Mouse (Mus musculus) forebrain, embryonic 11.5 days (tissue): ENCODE measurements at regions not wholly inside any gene's neighbourhood (a gene's known extent, or its start where the extent isn't known, plus 50 kb on each side); places are given as distances from the start of the nearest gene placed in this dataset.

Experiments used
- ATAC-seq: fragments of 200-750 bp; cut with Nextera tagmentation; replicated peaks from 2 replicates; pipeline ENCODE4 v1.8.0; 2017; ENCODE audit warnings: moderate TSS enrichment; ENCODE audit not compliant: low FRiP score
- DNase-seq: peaks from one replicate; pipeline ENCODE4 v3.0.0-alpha.2; 2017; ENCODE audit warnings: low spot score
- H3K27ac ChIP-seq: fragments of 300-500 bp; sonication (generic); 2 replicates; pipeline ENCODE4 v1.5.1; 2014; ENCODE audit warnings: low read depth, low read length
- H3K27me3 ChIP-seq: fragments of 300-500 bp; sonication (generic); 2 replicates; pipeline ENCODE4 v1.6.1; 2014; ENCODE audit warnings: mild to moderate bottlenecking, low read length, mixed read lengths; ENCODE audit not compliant: control insufficient read depth, insufficient read depth
- H3K36me3 ChIP-seq: fragments of 300-500 bp; sonication (generic); 2 replicates; pipeline ENCODE4 v1.6.1; 2014; ENCODE audit warnings: mild to moderate bottlenecking, low read length, moderate library complexity, mixed read lengths; ENCODE audit not compliant: control insufficient read depth, insufficient read depth
- H3K4me1 ChIP-seq: fragments of 300-500 bp; sonication (generic); replicated peaks from 2 replicates; pipeline ENCODE4 v1.6.1; 2014; ENCODE audit warnings: low read length, mixed read lengths; ENCODE audit not compliant: control insufficient read depth, insufficient read depth
- H3K4me2 ChIP-seq: fragments of 300-500 bp; sonication (generic); 2 replicates; pipeline ENCODE4 v1.6.1; 2014; ENCODE audit warnings: low read depth, mild to moderate bottlenecking, low read length, moderate library complexity, mixed read lengths; ENCODE audit not compliant: severe bottlenecking
- H3K4me3 ChIP-seq: fragments of 300-500 bp; sonication (generic); 2 replicates; pipeline ENCODE4 v1.5.1; 2014; ENCODE audit warnings: low read depth, low read length
- H3K9ac ChIP-seq: fragments of 300-500 bp; sonication (generic); 2 replicates; pipeline ENCODE4 v1.6.1; 2014; ENCODE audit warnings: low read length
- H3K9me3 ChIP-seq: fragments of 300-500 bp; sonication (generic); 2 replicates; pipeline ENCODE4 v1.6.1; 2016; ENCODE audit warnings: low read length, mixed read lengths; ENCODE audit not compliant: control insufficient read depth
- WGBS: fragments of 180-500 bp; shearing (Covaris S2); extraction: QIAGEN DNeasy Blood & Tissue Kit; methylation state at CpG from one replicate; pipeline ENCODE4 v1.1.7; 2014; 5-methylcytosine and 5-hydroxymethylcytosine counted together

- Histone ChIP-seq H3K4me1 (no peaks in the 10 kb centered on the region), H3K4me2 (no peak overlapping the region), H3K9ac (no peak overlapping the region), H3K4me3 (no peak overlapping the region), H3K27ac (no peak overlapping the region), H3K9me3 (no peaks in the 10 kb centered on the region), H3K27me3 (no peaks in the 10 kb centered on the region), H3K36me3 (no peaks in the 10 kb centered on the region)
- DNase-seq (no peak), ATAC-seq (no peak)
- WGBS, result 92% methylated on average over 7 of the region's 7 CpGs
These were observed 220.5 kb downstream of the D3Ertd751e start for GRCm38 (mm10) chr3:41962923-41963322.

GRCm38 (mm10) chr3:42006672-42007265 is 264.4 kb downstream of the D3Ertd751e start:
- H3K4me1 ChIP-seq, result no peaks in the 10 kb centered on the region
- WGBS, result 86% methylated on average over 5 of the region's 5 CpGs
- H3K9ac ChIP-seq, result no peak overlapping the region
- H3K4me3 ChIP-seq, result no peak overlapping the region
- DNase-seq, result no peak
- no peaks in the 10 kb centered on the region for H3K9me3 ChIP-seq
- H3K27ac ChIP-seq, result no peak overlapping the region
- H3K36me3 ChIP-seq, result no peaks in the 10 kb centered on the region
- no peak overlapping the region for H3K4me2 ChIP-seq
- ATAC-seq, result no peak
- no peaks in the 10 kb centered on the region for H3K27me3 ChIP-seq

GRCm38 (mm10) chr3:42023187-42023586 is 280.8 kb downstream of the D3Ertd751e start:
- H3K9me3 ChIP-seq, result no peaks in the 10 kb centered on the region
- H3K27me3 ChIP-seq, result no peaks in the 10 kb centered on the region
- 85% methylated on average over 5 of the region's 5 CpGs for WGBS
- no peak overlapping the region for H3K27ac ChIP-seq
- ATAC-seq (no peak), DNase-seq (no peak)
- H3K36me3 ChIP-seq, result no peaks in the 10 kb centered on the region
- H3K4me3 ChIP-seq, result no peak overlapping the region
- H3K4me2 ChIP-seq, result no peak overlapping the region
- no peaks in the 10 kb centered on the region for H3K4me1 ChIP-seq
- no peak overlapping the region for H3K9ac ChIP-seq

- no peaks in the 10 kb centered on the region for H3K27me3 ChIP-seq
- no peaks in the 10 kb centered on the region for H3K36me3 ChIP-seq
- H3K27ac ChIP-seq, result no peak overlapping the region
- H3K4me2 ChIP-seq, result no peak overlapping the region
- H3K9ac ChIP-seq, result no peak overlapping the region
- H3K4me1 ChIP-seq, result no peaks in the 10 kb centered on the region
- DNase-seq, result no peak
- 16% methylated on average over 4 of the region's 4 CpGs for WGBS
- H3K9me3 ChIP-seq, result no peaks in the 10 kb centered on the region
- no peak overlapping the region for H3K4me3 ChIP-seq
- ATAC-seq, result peak; percentile 72; the same call in 1 of the 2 replicates
These were observed 297.2 kb downstream of the D3Ertd751e start for GRCm38 (mm10) chr3:42039632-42040031.

GRCm38 (mm10) chr3:42040270-42040812 is 297.9 kb downstream of the D3Ertd751e start:
- Histone ChIP-seq H3K27me3 (no peaks in the 10 kb centered on the region), H3K9me3 (no peaks in the 10 kb centered on the region), H3K4me3 (no peak overlapping the region), H3K4me2 (no peak overlapping the region), H3K36me3 (no peaks in the 10 kb centered on the region), H3K27ac (no peak overlapping the region), H3K4me1 (no peaks in the 10 kb centered on the region), H3K9ac (no peak overlapping the region)
- ATAC-seq, result no peak
- no peak for DNase-seq
- WGBS, result 70% methylated on average over 2 of the region's 2 CpGs

- H3K9me3 ChIP-seq, result no peaks in the 10 kb centered on the region
- no peaks in the 10 kb centered on the region for H3K27me3 ChIP-seq
- H3K27ac ChIP-seq, result no peak overlapping the region
- H3K36me3 ChIP-seq, result no peaks in the 10 kb centered on the region
- H3K4me1 ChIP-seq, result no peaks in the 10 kb centered on the region
- DNase-seq (no peak), ATAC-seq (no peak)
- no peak overlapping the region for H3K9ac ChIP-seq
- no peak overlapping the region for H3K4me3 ChIP-seq
- H3K4me2 ChIP-seq, result no peak overlapping the region
- 89% methylated on average over 2 of the region's 2 CpGs for WGBS
These were observed 298.5 kb downstream of the D3Ertd751e start for GRCm38 (mm10) chr3:42040959-42041358.

- no peak overlapping the region for H3K9ac ChIP-seq
- no peak overlapping the region for H3K27ac ChIP-seq
- no peak overlapping the region for H3K4me3 ChIP-seq
- no peaks in the 10 kb centered on the region for H3K4me1 ChIP-seq
- H3K27me3 ChIP-seq, result no peaks in the 10 kb centered on the region
- H3K4me2 ChIP-seq, result no peak overlapping the region
- DNase-seq, result no peak
- no peaks in the 10 kb centered on the region for H3K9me3 ChIP-seq
- no peak for ATAC-seq
- WGBS, result 83% methylated on average over 10 of the region's 10 CpGs
- no peaks in the 10 kb centered on the region for H3K36me3 ChIP-seq
These were observed 315.0 kb downstream of the D3Ertd751e start for GRCm38 (mm10) chr3:42057286-42057868.

- peak overlapping the region; percentile 31; the same call in 1 of the 2 replicates for H3K27ac ChIP-seq
- peak; percentile 89 for ATAC-seq
- 21% methylated on average over 7 of the region's 7 CpGs for WGBS
These were observed 322.9 kb downstream of the D3Ertd751e start for GRCm38 (mm10) chr3:42065093-42065935.

More at GRCm38 (mm10) chr3:42065093-42065935, 322.9 kb downstream of the D3Ertd751e start:
- Histone ChIP-seq H3K4me1 (0 out of 2 replicates have a peak, but pooled peaks cover 2% of the 10 kb centered on the region), H3K4me3 (no peak overlapping the region), H3K4me2 (no peak overlapping the region), H3K27me3 (no peaks in the 10 kb centered on the region), H3K9me3 (no peaks in the 10 kb centered on the region), H3K9ac (no peak overlapping the region), H3K36me3 (no peaks in the 10 kb centered on the region)
- DNase-seq, result peak; percentile 62
